Mouse (Mus musculus): ENCODE results near the gene Slc4a1. TPM values are rescaled to one million over a fixed set of nuclear protein-coding genes. Genes with fewer than 3 reads are reported as not detected.

Gene Slc4a1
- polyA plus RNA-seq, 1 experiment from 2014 or later: not detected

DNA sequence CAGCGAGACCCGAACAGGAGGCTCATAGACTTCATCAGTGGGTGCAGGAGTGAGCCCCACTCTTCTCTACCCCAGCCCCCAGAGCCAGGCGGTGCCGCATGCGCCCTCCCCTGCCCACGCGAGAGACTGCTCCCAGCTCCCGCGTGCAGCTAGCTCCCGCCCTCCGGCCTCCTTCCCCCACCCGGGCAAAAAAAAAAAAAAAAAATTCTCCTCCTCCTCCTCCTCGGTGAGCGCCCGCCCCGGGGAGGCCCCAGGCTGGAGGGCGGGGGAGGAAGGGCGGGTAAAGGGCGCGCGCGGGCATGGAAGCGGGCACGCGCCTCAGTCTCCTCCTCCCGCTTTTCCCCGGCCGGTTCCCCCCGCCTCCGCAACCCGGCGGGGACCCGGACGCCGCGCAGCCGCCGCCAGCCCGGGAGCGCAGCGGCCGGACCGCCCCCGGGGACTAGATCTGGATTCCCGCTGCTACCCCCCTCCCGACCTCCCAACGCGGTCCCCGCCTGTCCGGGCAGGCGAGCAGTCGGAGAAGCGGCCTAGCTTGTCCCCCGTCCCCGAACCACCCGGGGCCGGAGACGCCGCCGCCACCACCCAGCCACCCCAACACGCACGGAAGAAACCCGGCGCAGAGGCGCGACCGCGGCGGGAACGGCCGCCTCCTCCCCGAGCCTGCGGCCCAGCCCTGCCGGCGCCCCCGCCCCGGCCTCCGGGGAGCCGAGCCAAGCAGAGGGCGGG lies 49.3 kb downstream of the Slc4a1 start:
- no peak for DNase-seq (ENCODE audit: low read depth, low spot score)

DNA sequence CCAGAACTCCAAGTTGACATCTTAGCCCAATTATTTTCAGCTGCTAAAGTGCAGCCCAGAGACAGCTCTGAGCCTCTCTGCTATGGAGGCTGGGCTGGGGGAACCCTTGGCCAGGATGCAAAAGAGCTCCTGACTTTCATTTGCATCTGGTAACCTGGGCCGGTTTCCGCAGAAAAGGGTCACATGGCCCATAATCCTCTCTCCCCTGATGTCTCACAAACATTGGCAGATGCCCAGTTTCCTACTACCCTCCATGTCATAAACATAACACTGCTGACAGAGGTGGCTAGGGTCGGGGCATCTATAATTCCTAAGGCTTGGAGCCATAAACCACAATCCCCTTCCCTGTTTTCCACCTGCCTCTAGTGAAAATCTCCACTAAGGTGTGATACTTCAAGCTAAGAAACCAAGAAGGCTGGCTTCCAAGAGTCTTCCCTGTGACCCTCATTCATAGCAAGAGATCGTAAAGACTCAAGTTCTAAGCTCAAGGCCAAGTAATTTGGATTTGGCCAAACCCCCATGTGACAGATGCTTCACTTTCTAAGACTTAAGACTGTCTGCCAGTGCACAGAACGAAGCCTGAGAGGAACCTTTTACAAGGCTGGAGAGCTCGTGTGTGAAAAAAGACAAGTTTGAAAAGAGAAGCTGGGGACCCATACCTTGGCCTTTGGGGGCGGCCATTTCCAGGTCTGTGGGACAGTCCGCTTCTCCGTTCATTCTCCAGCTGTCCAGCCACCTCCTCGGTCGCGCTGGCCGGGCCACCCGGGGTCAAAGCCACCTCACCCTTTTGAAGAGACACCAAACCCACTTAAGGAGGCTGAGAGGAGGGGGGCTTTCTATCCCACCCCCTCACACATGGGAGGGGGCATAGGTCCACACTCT lies 50.1 kb downstream of the Slc4a1 start:
- TF ChIP-seq CTCF (IDR thresholded peaks at IDR 0.05): no peak
- no peaks in the 10 kb centered on the region for H3K27me3 ChIP-seq
- no peak for ATAC-seq
- in situ Hi-C loops (cut with MboI; ENCODE audit: low pct_unique_long_range_greater_than_20kb): no loop called here
- ChIA-PET POLR2A (interaction anchor here (0.6 to 7.6 kb wide), 4 partner anchors 40 to 445 kb away, joined by 3 to 110 read pairs (median 4); partner anchors contain the start of gene Slc25a39), CTCF (interaction anchor here (0.7 to 2.7 kb wide), 7 partner anchors 81 to 130 kb away, joined by 3 to 11 read pairs (median 3); partner anchors contain the start of gene Grn)
- no peak for DNase-seq (ENCODE audit: low read depth, low spot score)

More for the DNA sequence above, 49.3 kb downstream of the Slc4a1 start:
- no peak for ATAC-seq
- ChIA-PET POLR2A (interaction anchor here (0.6 to 7.6 kb wide), 8 partner anchors 8 to 444 kb away, joined by 3 to 110 read pairs (median 4); partner anchors contain the start of genes Grn and Slc25a39), CTCF (interaction anchor here (1.2 to 2.7 kb wide), 3 partner anchors 95 to 129 kb away, joined by 3 to 11 read pairs (median 4); no protein-coding TSS in a partner anchor)
- TF ChIP-seq CTCF (IDR thresholded peaks at IDR 0.05): no peak
- no peaks in the 10 kb centered on the region for H3K27me3 ChIP-seq
- in situ Hi-C loops (cut with MboI; ENCODE audit: low pct_unique_long_range_greater_than_20kb): no loop called here

DNA sequence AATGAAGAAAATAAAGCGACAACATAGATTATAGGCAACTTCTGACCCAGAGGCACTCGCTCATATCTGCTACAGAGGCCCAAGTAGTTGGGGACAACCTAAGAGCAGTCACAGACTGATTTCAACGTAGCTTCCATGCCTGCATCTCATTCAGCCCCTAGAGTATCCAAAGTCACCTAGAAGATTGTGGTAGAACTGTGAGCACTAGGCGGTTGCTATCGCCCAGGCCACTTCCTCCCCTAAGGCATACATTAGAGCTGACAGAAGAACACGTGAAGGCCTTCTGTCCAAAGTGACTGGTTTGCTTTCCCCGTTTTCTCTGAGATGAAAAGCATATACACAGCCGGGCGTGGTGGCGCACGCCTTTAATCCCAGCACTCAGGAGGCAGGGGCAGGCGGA lies 51.7 kb downstream of the Slc4a1 start:
- in situ Hi-C loops (cut with MboI; ENCODE audit: low pct_unique_long_range_greater_than_20kb): no loop called here
- ATAC-seq: no peak
- ChIA-PET CTCF (interaction anchor here (1.5 to 2.7 kb wide), 2 partner anchors 98 to 116 kb away, joined by 5 to 11 read pairs; partner anchors contain the start of gene Grn), POLR2A (interaction anchor here (0.6 to 0.7 kb wide), 2 partner anchors 95 to 960 kb away, joined by 3 read pairs; no protein-coding TSS in a partner anchor)
- DNase-seq (ENCODE audit: low read depth, low spot score): no peak
- no peaks in the 10 kb centered on the region for H3K27me3 ChIP-seq
- no peak for TF ChIP-seq CTCF (IDR thresholded peaks at IDR 0.05)

DNA sequence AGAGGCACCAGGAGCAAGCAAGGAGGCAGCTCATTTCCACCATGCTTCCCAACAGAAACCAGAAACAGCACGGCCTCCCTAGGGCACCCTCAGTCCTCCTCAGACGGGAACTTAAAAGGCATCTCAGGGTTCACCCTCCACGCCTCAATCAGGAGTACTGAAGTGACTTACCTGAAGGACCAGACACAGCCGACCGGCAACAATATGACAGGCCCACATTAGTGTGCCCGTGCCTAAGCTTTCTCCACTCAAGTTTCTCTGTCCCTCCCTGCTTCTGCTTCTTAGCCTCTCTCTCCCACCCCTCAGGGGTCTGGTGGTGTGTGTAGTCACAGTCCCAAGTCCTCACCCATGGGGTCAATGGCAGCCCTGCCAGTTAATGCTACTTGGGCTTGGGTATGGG lies 53.4 kb downstream of the Slc4a1 start:
- no peak for TF ChIP-seq CTCF (IDR thresholded peaks at IDR 0.05)
- in situ Hi-C loops (cut with MboI; ENCODE audit: low pct_unique_long_range_greater_than_20kb): no loop called here
- DNase-seq (ENCODE audit: low read depth, low spot score) (no peak), ATAC-seq (no peak)
- ChIA-PET CTCF (interaction anchor here (1.0 to 1.4 kb wide), 2 partner anchors 11 to 99 kb away, joined by 3 read pairs; no protein-coding TSS in a partner anchor), POLR2A (interaction anchor here (1.1 kb wide), 1 partner anchor 97 kb away, joined by 3 read pairs; no protein-coding TSS in a partner anchor)
- no peaks in the 10 kb centered on the region for H3K27me3 ChIP-seq

DNA sequence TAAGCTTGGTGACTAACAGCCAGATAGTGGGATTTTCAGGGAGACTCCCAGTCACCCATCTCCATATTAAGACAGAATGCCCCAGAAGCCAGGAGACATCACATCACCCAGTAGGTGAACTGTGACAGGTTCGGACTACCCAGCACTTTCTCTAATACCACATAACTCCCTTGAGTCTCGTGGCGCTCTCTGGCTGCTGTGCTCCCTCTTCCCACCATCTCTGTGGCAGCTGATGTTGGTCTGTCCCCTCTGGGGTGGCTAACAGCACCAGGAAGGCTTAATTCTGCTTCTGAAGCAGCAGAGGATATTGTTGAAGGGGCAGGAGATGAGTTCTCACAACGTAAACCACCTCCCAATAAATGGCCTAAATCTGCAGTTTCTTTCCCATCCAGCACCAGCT lies 54.0 kb downstream of the Slc4a1 start:
- POLR2A ChIA-PET: no interaction called here
- no peaks in the 10 kb centered on the region for H3K27me3 ChIP-seq
- ATAC-seq: no peak
- no peak for TF ChIP-seq CTCF (IDR thresholded peaks at IDR 0.05)
- in situ Hi-C loops (cut with MboI; ENCODE audit: low pct_unique_long_range_greater_than_20kb): no loop called here
- CTCF ChIA-PET: no interaction called here
- DNase-seq (ENCODE audit: low read depth, low spot score): no peak

DNA sequence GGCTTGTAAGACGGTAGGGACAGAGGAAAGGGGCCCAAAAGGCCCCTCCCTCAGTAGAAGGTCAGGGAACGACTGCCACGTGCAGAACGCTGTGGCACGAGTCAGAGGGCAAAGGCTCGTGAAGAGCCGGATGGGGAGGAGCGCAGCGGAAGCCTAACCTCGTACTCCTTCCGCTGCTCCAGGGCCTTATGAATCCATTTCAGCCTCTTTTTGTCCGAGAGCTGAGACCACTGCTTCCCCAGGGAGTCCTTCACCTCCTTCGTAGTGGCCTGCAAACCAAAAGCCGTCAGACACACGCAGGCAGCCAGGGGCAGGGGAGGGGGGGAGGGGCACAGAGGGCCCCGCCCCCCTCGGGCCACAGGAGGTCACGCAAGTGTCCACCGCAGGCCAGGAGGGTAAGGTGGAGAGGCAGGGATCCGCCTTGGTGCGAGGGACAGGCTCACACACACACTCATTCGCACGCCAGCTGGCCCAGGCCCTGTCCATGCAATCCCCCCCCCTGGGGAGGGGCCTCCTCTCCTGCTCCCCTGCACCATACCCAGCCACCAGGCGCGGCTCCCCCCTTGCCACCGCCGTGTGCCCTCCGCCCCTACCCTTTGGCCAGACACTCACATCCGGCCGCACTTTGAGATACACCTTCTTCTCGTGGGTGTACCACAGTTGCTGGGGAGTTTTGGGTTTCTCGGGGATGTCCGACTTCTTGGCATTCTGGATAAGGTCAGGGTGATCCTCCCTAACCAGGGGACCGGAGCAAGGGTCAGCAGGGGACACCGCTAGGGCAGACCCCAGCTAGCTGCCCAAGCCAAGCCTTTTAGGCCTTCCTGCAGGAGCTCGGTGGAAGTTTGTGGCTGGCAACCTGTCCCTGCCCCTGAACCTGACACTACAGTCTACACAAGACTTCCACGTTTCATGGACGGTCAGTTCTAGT lies 55.0 kb downstream of the Slc4a1 start:
- TF ChIP-seq CTCF (IDR thresholded peaks at IDR 0.05): no peak
- ChIA-PET POLR2A (interaction anchor here (0.6 to 4.1 kb wide), 3 partner anchors 8 to 95 kb away, joined by 3 to 26 read pairs (median 4); partner anchors contain the start of gene Ubtf), CTCF (interaction anchor here (5.6 kb wide), 1 partner anchor 99 kb away, joined by 46 read pairs; the partner anchor contains the start of gene Slc25a39)
- ATAC-seq (no peak), DNase-seq (ENCODE audit: low read depth, low spot score) (no peak)
- H3K27me3 ChIP-seq: no peaks in the 10 kb centered on the region
- in situ Hi-C loops (cut with MboI; ENCODE audit: low pct_unique_long_range_greater_than_20kb): no loop called here

DNA sequence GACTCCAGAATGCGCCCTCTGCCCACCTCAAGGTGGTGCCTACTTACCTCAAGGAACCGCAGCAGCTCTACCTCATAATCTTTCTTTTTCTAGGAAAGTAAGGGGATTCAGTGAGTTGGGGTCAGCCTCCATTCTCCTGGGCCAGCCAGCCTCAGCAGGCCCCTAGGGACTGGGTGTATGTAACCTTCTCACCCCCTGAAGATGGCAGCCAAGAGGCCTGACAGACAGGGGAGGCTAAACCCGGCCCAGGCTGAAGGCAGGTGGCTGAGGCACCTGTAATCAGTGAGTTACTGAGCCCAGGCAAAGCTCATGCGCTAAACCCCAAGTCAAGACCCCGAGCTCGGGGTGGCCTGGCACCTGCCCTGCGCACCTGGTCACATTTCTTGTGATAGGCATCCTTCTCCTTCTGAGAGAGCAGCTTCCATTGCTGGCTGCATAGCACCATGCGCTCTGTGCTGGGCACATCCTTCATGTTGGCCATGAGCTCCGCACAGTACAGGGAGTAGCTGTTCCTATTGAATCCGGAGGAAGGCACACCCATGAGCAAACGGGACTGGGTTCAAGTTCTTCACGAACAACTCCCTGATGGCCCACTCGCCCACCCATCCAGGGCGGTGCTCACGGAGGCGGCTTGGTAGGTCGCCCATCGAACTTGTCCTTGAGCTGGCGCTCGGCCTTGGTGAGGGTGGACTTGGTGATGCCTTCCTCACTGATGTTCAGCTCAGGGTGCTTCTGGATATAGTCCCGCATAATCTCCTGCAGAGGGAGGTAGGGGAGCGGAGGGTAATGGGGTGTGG lies 56.0 kb downstream of the Slc4a1 start:
- CTCF ChIA-PET: interaction anchor here (1.2 to 5.6 kb wide), 5 partner anchors 10 to 127 kb away, joined by 3 to 46 read pairs (median 5); partner anchors contain the start of gene Slc25a39
- DNase-seq (ENCODE audit: low read depth, low spot score): no peak
- in situ Hi-C loops (cut with MboI; ENCODE audit: low pct_unique_long_range_greater_than_20kb): loop anchor here (10.0 kb wide), 1 partner anchor 105 kb away; no protein-coding TSS in a partner anchor
- no peaks in the 10 kb centered on the region for H3K27me3 ChIP-seq
- ATAC-seq: no peak
- POLR2A ChIA-PET: interaction anchor here (0.6 to 4.1 kb wide), 3 partner anchors 9 to 96 kb away, joined by 3 to 26 read pairs (median 4); partner anchors contain the start of gene Ubtf
- TF ChIP-seq CTCF (IDR thresholded peaks at IDR 0.05): no peak

DNA sequence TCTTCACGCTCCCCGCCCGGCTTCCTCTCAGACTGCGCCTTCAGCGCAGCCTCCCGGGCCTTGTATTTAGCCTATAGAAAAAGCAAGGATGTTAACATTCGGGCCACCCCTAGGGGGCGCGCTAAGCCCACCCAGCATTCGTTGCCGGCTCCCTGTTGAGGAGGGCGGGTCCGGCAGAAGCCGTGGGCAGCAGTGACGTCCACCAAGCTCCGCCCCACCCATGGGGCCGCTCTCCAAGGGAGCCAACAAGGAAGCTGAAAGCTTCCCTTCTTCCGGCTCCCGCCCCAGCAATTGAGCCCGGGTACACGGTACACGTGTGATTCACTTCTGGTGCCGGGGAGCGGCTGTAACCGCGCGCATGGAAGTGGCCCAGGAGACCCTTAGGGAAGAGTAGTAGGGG lies 57.0 kb downstream of the Slc4a1 start:
- ChIA-PET POLR2A (interaction anchor here (0.8 to 4.1 kb wide), 4 partner anchors 10 to 122 kb away, joined by 4 to 26 read pairs (median 6); partner anchors contain the start of genes Grn and Ubtf), CTCF (interaction anchor here (0.9 to 5.6 kb wide), 12 partner anchors 9 to 128 kb away, joined by 3 to 46 read pairs (median 5); partner anchors contain the start of genes BC030867, Grn and Slc25a39)
- DNase-seq (ENCODE audit: low read depth, low spot score): peak; percentile 81
- peak; percentile 80 for ATAC-seq
- in situ Hi-C loops (cut with MboI; ENCODE audit: low pct_unique_long_range_greater_than_20kb): loop anchor here (10.0 kb wide), 1 partner anchor 106 kb away; no protein-coding TSS in a partner anchor
- no peak for TF ChIP-seq CTCF (IDR thresholded peaks at IDR 0.05)
- H3K27me3 ChIP-seq: no peaks in the 10 kb centered on the region

All from Patski (cell line).